Mouse (Mus musculus) 3134 (cell line): Measurements from ENCODE around the gene Tnfrsf21.

Experiments
- DNase-seq: peaks from one replicate; pipeline ENCODE4 v3.0.0-alpha.2; 2011; ENCODE audit warnings: low spot score; ENCODE audit not compliant: insufficient read length; ENCODE audit errors: extremely low read depth

The Tnfrsf21 gene

DNA sequence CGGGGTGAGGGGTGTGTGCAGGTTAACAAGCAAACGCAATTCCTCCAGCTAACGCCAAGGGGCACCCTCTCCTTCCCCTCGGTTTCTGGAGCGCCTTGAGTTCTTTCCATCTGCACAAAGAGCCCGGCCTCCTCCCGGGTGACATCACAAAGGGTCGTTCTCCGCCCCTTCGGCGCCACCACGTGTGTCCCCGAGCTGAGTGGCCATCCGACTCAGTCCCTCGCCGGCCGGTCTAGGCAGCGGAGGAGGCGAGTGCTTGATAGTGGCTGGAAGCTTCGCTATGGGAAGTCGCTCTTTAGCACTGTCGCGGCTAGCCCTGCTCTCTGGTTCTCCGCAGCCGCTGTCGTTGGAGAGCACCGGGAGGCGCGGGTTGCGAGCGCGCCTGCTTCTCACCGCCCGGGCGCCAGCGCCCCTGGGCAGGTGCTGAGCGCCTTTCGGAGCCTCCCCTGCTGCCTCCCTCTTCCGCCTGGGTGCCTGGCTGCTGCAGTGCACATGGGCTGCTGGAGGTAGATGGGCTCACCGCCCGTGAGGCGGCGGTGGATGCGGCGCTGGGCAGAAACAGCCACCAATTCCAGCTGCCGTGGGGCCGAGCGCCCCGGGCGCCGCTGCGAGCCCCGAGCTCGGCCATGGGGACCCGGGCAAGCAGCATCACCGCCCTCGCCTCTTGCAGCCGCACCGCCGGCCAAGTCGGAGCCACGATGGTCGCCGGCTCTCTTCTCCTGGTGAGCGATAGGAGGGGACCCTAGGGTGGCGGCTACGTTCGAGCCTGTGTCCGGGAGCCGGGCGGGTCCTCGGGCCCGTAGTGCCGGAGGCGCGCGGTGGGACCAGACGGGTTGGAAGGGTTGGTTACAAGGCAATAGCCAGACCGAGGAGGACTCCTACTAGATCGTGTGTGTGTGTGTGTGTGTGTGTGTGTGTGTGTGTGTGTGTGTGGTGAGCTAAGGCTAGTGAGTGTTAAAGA is at the start of gene Tnfrsf21:
Tnfrsf21 (plus strand) TSS at position 185 of the 961 bp plus-strand sequence.
- DNase-seq, result peak; percentile 79

GRCm38 (mm10) chr17:42968174-42968573 is 48.2 kb upstream of the Tnfrsf21 start:
- no peak for DNase-seq

DNA sequence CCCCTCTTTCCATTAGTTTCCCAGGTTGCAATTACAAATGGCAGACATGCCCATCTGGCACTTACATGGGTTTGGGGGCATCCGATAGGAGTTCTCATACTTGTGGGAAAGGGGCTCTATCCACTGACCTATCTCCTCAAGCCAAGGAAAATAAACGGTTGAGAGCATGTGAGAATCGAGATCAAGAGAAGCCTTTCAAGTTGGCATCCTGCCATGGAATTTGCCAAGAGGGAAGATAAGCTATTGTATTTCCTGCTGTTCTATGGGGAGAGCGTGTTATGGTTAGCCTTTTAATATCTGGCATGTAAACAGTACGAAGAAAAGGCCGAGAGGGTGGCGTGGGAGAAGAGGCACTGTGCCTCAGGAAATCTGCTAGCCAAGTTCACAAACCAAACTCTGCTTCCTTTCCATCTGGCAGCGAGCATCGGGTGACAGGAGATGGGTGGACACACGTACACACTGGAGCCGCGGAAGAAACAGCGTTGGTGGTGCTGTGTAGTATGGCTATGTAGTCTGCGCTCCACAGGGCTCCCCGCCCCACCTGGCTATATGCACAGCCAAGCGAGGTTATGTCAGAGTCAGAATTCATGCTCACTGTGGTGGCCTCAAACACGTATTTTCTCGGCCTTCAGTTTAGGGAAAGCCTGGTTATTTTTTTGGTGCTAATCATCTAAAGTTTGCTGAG is 40.9 kb upstream of the Tnfrsf21 start:
- no peak for DNase-seq

DNA sequence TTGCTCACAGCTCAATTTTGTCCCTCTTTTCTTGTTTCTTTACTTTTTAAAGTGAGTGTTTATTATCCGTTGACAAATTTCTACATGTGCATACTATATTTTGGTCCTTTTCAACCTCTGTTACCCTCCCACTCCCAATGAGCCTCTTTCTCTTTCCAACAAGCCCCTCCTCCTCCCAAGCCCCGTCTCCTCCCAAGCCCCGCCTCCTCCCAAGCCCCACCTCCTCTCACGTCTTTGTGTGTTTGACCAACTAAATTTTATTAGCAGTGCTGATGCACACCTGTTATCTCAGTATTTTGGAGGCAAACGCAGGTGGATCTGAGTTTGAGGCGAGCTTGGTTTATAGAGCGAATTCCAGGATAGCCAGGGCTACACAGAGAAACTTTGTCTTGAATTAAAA is 38.6 kb upstream of the Tnfrsf21 start:
- DNase-seq, result no peak

- DNase-seq, result no peak
These were observed 38.0 kb upstream of the Tnfrsf21 start for GRCm38 (mm10) chr17:42978345-42978744.

- DNase-seq, result no peak
These were observed 34.5 kb upstream of the Tnfrsf21 start for GRCm38 (mm10) chr17:42981806-42982205.

DNA sequence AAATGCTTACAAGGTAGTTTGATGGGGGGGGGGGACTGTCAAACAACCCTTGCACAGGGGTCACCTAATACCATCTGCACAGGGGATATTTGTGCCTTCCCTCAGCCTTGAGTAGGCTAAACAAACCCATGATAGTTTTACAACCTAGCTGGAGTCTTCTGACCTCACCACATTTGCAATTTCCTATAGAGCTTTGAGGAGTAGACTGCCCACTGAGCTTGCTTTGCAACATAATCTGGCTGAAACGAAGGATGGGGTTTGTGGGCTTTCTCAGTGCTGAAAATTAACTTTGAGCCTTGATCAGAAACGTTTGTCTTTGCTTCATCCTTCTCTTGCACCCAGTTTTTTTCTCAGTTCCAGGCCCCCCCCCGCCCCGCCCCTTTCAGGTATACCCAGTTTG is 33.8 kb upstream of the Tnfrsf21 start:
- no peak for DNase-seq

DNA sequence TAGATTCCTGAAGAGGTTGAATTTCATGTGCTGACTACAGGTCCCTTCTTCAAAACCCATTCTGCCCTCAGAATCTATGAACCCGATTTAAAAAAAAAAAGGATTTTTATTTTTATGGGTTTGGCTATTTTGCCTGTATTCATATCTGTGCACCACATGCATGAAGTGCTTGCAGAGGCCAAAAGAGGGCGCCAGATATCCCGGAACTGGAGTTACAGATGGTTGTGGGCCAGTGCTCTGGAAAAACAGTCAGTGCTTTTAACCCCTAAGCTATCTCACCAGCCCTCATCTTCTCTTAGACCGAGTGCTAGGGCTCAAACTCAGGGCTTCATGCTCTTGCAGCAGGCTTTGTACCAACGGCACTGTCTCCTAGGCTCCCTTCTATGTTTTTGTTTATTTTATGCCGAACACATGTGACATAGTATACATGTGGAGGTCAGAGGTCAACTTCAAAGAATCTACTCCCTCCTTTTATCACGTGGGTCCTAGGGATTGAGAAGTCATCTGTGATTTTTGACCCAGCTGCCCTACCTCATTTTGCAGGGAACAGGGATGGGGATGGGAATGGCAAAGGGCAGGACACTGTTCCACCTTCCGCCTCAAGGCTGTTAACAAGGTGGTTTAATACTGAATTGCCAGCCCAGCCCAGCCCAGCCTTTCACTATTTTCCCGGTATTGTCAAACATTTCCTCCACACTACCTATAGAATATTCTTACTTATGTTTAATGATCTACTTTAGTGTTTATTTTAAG is 30.3 kb upstream of the Tnfrsf21 start:
- no peak for DNase-seq

DNA sequence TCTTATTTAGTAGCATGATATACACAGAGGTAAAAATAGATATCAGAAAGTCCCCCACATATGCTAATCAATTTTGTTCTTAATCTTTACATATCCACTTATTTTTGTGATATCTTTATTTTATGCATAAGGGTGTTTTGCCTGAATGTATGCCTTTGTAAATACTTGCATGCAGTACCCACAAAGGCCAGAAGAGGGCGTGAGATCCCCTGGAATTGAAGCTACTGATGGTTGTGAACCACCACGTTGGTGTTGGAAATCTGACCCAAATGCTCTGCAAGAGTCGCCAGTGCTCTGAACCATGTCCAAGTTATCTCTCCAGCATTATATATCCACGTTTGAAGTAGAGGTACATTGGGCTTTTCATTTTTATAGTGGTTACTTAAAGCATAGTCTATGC is 28.7 kb upstream of the Tnfrsf21 start:
- DNase-seq, result no peak

DNA sequence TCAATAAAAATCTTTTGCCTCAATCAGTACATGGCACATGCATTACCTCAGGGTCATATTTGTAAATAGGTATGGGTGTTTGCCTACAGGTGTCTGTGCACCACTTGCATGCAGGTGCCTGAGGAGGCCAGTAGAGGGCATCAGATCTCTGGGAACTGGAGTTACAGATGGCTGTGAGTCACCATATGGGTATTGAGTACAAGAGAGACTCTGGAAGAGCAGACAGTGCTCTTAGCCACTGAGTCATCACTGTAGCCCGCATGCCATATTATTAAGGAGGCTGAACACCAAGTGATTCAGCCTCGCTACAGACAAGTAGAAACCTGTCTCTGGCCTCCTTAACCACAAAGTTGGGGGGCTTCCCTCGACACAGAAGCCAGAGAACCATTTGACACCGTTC is 26.4 kb upstream of the Tnfrsf21 start:
- DNase-seq, result peak; percentile 61

GRCm38 (mm10) chr17:42991112-42991511 is 25.2 kb upstream of the Tnfrsf21 start:
- no peak for DNase-seq

DNA sequence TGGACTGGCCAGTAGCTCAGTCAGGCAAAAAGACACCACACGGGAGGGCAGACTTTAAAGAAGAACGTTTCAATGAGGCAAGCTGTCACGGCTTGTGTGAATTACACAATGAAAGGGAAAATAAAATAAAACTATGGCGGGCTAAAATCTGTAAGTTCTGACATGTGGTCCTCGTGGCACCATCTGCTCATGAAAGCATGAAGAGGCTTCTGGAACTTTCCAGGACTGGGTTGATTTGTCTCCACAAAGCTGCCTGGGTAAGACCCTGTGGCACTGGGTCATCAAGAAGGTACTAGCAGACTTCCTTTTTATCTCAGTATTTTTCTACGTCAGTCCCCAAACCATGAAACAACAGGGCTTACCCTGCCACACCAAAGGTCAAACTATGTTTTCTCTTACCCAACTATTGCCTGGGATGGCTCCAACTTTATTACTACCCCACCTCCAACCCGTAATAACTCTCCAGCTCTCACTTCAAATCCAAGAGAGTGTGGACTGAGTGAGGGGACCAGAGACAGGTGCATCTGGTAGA is 16.8 kb upstream of the Tnfrsf21 start:
- DNase-seq, result no peak

- no peak for DNase-seq
These were observed 15.8 kb upstream of the Tnfrsf21 start for GRCm38 (mm10) chr17:43000598-43000997.

- no peak for DNase-seq
These were observed 3.6 kb upstream of the Tnfrsf21 start for GRCm38 (mm10) chr17:43012718-43013117.

- DNase-seq, result peak; percentile 24
These were observed 1.1 kb downstream of the Tnfrsf21 start for GRCm38 (mm10) chr17:43017341-43018052.

GRCm38 (mm10) chr17:43018071-43018470 is 1.7 kb downstream of the Tnfrsf21 start:
- DNase-seq, result no peak

DNA sequence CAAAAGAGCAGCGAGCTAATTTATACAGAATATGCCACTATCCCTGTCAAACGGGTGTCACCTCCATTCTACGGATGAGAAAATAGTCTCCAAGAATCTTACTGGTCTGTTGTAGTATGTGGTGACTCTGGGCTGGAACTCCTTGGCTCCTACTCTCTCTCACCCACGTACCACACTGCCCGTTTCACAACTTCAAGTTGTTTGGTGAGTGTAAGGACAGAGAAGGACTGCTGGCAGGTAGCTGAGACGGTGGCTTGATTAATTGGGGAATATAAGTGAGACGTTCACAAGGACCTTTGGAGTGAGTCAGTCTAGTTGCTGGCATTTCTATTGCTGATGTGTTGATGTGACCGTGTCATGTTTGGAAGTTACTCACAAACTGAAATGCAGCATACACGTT is 3.3 kb downstream of the Tnfrsf21 start:
- no peak for DNase-seq

DNA sequence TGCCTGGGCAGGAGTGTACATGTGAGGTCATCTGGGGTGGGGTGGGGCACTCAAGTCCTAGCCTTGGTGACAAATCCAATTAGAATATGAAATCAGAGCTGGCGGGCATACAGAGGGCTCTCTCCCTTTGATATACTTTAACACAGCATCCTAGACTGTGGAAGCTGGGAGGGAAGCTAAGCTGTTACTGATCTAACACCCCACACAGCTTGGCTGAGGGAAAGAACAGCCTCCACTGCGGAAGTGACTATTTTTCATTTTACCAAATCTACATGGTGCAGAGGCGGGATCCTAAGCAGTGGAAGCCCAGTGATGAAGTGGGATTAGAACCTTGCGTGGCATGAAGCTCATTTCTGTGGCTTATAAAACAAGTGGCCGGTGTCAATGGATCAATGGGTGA is 4.7 kb downstream of the Tnfrsf21 start:
- no peak for DNase-seq

- DNase-seq, result no peak
These were observed 5.7 kb downstream of the Tnfrsf21 start for GRCm38 (mm10) chr17:43022056-43022455.

DNA sequence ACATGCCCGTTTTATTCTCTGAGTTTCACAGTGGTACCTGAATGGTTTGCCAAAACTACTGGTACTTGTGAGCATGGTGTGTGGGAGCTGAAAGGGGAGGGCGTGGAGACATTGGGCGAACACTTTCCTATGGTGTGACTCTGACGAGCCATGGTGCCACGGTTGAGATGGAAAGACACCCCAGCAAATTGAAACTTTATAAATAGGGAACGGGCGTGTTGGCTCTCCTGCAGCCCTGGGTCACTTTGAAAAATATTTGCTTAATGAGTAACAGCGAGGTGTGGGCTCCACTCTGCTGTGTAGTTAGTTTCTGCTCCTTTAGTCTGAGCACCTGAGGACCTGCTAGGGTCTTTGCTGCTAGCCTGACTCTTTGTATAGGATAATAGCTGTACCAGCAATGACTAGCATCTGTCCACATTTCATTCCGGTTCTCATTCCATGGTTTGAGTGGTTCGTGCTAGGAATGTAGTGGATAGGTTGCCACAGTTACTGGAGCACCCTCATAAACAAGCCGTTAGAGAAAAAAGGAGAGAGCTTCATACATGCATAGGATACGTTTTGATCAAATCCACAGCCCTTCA is 7.4 kb downstream of the Tnfrsf21 start:
- no peak for DNase-seq
